Mouse (Mus musculus) gastrocnemius, postnatal 4 days (tissue): ENCODE results near the gene Izumo1. TPM values are rescaled to one million over a fixed set of nuclear protein-coding genes. Genes with fewer than 3 reads are reported as not detected.

Source experiments
- DNase-seq, 2 experiments: peaks; one replicate each; pipeline ENCODE4 v3.0.0; 2021 to 2022; ENCODE audit warnings: low spot score in 2 of 2, mixed read lengths in 2 of 2
- total RNA-seq, 2 experiments: library from RNA; stranded (reverse); gene quantifications; 2 replicates each; pipeline ENCODE4 v1.2.3; 2021

Gene Izumo1
- total RNA-seq, 2 experiments from 2014 or later = 0.34 to 0.36 TPM

DNA sequence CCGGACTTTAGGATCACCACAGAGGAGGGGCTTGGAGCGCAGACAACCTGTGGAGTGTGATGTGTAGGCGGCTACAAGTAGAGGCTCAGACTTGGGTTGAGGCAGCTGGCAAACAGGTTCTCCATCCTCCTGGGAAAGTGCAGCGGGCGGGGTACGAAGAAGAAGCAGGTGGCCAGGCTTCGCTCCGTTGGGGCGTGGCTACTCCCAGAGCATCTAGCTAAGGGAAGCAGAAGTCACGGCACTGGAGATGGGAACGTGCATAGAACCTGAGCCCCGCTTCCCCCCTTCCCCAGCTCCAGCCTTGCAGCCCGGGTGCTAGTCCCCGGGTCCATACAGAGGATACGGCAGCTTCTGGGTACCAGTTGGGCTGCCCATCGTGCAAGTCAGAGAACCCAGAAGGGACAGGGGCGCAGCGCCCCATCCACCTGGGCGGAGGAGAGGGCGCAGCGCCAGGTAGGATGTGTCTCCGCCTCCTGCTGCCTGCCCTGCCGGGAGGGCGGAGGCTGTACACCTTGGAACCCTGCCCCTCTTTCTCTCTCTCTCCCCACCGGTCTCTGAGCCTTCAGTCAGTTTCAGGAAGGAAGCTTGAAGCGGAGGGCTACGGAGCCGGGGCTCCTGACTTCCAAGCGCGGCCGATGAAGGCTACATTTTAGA is 4.4 kb upstream of the Izumo1 start, which contains the start of gene Fut1:
TSS of gene Fut1 (plus strand) at position 248 of the 654 bp plus-strand sequence.
- no peak for DNase-seq

- DNase-seq = no peak
Observed at GRCm38 (mm10) chr7:45618316-45618715, 3.3 kb upstream of the Izumo1 start.

DNA sequence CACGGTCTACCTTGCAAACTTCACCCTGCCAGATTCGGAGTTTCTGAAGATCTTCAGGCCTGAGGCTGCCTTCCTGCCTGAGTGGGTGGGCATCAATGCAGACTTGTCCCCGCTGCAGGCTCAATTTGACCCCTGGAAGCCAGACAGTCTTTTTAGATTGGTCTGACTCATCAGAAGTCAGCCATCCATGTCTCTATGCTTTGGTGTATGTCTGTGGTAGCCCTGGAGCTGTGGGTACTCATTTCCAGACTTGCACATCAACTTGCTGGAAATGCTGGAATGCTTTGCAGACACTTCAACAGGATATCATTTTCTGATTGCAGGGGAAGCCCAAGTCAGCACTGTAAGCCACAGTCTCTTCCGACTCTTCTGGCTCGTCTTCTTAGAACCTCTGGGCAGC is 2.0 kb upstream of the Izumo1 start:
- no peak for DNase-seq

DNA sequence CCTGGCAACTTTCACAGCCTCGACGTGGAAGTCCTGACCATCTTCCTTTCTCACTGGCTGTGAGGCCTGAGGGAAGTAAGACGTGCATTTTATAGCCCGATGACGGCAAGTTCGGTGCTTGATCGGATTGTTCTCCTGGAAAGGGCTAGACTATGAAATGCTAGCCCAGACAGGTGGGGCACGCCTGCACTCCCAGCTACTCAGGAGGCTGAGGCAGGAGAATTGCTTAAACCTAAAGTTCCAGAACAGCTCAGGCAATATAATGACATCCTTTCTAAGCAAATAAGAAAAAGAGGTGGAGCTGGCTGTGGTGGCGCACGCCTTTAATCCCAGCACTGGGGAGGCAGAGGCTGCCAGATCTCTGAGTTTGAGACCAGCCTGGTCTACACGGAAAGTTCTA is 1.9 kb downstream of the Izumo1 start:
- DNase-seq = no peak

GRCm38 (mm10) chr7:45624718-45625117 is 3.1 kb downstream of the Izumo1 start:
- no peak for DNase-seq

DNA sequence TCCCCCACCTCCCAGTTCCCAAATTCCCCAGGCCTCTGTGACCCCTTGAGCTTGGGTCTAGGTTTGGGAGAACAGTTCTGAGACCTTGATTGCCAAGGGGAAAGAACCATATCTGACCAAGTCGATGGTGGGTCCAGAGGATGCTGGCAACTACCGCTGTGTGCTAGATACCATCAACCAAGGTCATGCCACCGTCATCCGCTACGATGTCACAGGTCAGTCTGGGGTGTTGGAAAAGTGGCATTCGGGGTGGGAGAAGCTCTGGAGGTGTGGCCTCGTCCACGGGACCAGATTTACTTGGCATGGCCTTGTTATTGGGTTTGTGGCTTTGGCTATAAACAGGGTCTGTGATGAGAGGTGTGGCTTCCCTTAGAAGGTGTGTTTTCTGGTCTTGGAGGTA is 3.9 kb downstream of the Izumo1 start:
- DNase-seq = no peak

DNA sequence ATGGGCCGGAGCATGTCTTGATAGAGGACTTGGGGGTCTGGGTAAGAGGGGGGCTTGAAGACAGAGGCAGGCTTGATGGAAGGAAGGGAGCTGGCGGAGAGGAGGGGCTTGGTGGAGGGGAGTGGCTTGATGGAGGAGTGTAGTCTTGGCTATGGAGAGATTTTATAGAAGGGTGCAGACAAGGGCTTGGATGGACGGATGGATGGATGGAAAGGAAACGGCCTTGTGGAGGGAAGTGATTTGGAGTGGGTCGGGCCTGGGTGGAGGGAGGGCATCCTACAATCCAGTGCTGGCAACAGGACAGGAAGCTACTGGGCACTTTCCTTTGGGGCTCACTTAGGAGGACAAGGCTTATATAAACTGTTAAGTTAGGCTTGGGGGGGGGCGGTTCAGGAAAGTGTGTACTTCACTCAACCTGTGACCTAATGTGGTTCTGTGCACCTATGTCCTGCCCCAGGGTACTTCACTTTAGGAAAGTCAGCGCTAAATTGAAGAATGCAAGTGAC is 5.0 kb downstream of the Izumo1 start:
- DNase-seq = no peak

DNA sequence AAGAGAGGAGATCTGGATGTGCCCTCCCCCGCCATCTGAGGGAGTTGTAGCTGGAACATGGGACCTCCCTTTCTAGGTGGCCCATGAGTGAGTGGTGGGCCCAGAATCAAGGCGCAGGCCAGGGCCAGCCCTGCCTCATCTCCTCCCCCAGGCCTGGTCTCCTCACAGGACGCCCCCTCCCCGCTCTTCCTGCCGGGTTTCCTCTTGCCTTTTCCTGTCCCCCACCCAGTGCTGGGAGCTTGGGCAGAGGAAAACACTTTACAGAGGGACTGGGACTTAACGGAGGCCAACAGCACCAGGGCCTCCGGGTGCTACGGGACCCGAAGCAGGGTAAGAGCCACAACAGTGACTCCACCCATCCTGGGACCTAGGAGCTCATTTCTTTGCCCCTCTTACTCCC is 5.7 kb downstream of the Izumo1 start, which contains the start of gene Rasip1:
TSS of gene Rasip1 (plus strand) at position 228 of the 400 bp plus-strand sequence.
- DNase-seq = no peak

DNA sequence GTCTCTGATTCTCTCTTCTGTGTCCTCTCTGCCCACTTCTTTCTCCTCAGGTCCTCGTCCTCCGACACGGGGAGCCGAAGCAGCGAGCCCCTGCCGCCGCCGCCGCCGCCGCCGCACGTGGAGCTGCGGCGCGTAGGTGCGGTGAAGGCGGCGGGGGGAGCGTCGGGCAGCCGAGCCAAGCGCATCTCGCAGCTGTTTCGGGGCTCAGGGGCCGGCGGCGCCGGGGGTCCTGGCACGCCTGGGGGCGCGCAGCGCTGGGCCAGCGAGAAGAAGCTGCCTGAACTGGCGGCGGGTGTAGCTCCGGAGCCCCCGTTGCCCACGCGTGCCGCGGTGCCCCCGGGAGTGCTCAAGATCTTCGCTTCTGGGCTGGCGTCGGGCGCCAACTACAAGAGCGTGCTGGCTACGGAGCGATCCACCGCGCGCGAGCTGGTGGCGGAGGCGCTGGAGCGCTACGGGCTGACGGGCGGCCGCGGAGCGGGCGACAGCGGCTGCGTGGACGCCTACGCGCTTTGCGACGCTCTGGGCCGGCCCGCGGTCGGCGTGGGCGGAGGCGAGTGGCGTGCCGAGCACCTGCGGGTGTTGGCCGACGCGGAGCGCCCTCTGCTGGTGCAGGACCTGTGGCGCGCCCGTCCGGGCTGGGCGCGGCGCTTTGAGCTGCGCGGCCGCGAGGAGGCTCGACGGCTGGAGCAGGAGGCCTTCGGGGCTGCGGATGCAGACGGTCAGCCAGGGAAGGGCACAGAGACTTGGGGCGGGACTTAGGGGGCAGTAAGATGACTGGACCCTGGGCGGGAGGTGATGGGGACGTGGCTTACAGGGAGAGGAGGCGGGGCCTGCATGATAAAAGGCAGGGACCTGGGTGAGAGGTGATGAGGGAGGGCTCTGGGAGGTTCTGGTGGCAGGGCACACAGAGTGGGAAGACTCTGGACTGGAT is 7.0 kb downstream of the Izumo1 start:
- DNase-seq = peak; percentile 84 to 91

GRCm38 (mm10) chr7:45630064-45630907 is 8.7 kb downstream of the Izumo1 start:
- no peak for DNase-seq

- DNase-seq = no peak
Observed at GRCm38 (mm10) chr7:45632499-45632898, 10.9 kb downstream of the Izumo1 start.

- DNase-seq = no peak
Observed at GRCm38 (mm10) chr7:45634946-45635681, 13.5 kb downstream of the Izumo1 start.

- no peak for DNase-seq
Observed at GRCm38 (mm10) chr7:45635711-45636688, 14.4 kb downstream of the Izumo1 start.

DNA sequence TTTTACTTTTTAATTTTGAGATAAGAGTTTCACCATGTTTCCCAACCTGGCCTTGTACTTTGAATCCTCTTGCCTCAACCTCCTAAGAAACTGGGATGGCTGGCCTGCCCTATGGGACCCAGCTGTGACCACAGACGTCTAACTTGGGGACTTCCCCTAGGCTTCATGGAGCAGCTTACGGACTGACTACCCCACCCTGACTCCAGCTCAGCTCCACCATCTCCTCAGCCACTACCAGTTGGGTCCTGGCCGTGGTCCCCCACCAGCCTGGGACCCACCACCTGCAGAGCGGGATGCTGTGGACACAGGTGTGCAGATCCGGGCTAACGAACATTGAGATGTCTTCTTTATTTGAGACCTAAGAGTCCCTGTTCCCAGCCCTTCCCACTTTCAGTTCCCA is 16.1 kb downstream of the Izumo1 start:
- DNase-seq = no peak

GRCm38 (mm10) chr7:45638623-45639401 is 17.2 kb downstream of the Izumo1 start:
- DNase-seq = peak; percentile 80 to 94

GRCm38 (mm10) chr7:45639561-45640027 is 18.0 kb downstream of the Izumo1 start, which contains the start of gene Mamstr:
Gene Mamstr (plus strand): TSS chr7:45639977.
- DNase-seq = peak; percentile 53 to 76

DNA sequence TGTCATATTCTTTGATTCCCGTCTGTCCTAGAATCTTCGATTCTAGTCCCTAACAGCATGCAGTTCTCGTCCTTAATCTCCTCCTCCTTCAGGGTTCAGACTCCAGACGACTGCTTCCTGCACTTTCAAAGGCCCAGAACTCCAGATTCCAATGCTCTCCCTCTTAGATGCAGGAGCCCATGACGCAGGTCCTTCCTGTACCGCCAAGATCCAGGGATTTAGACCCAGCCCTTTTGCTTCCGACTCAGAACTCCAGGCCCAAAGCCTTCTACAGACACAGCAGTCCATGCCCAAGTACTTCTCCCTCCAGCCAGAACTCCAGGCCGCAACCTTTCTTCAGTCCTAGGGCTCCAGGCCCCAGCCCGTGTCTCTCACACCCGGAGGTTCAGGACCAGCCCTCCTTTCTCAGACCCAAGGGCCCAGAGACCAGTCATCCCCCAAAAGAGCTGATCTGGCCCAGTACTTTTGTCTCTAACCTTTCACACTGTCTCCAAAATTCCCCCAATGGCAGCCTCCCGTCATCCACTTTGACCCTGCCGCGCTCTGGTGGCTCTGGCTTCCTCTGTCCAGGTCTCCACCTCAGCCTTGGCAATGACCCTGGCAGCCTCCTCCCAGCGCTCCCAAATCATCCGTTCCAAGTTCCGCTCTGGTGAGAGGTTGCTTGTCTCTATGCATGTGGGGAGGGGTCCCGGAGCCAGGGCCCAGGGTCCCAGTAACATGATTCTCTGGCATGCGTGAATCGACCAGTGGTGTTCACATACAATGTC is 18.8 kb downstream of the Izumo1 start:
- no peak for DNase-seq
